ENCODE assay signal across 8 mouse cellular contexts in the genomic region with DNA sequence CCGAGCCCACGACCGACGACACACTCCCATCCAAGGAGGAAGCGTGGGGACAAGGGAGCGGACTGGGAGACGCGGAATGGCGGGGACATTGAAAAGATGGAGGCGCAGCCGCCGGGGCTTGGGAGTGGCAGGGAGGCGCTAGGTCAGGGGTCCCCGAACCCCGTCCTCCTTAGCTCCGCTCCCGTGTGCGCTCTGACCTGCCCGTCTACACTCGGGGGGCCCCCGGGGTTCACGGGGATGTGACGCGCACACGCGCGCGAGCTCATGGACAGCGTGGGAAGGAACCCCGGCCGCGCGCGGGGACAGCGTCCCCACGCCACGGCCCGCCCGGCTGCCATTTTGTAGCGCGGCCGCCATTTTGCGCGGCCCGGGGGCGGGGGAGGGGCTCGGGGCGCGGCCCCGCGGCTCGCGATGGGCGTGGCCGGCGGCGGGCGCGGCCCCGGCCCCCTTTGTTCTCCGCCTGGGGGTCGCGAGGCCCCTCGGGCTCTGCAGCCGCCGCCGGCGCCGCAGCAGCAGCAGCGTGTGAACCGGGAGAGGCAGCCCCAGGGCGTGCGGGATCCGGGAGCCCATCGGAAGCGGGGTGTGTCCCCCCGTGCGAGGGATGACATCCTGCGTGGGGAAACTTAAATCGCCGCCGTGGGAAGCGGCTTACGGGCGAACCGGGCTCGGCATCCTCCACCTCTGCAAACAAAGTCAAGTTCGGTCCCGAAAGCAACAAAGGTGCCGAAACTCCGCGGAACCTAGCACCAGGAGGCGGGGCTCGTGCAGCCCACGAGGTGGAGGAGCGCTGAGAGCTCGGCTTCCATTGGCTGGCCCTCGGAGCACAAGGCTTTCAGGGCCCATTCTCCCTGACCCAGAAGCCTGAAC. TPM values are rescaled to one million over a fixed set of nuclear protein-coding genes. Genes with fewer than 3 reads are reported as not detected.
DNase-seq lines count a peak whose midpoint lies in the region; ATAC-seq and TF ChIP-seq lines count a peak whose summit lies in the region.

No protein-coding gene starts in this region.

- no peaks in the 10 kb centered on the region for H3K27me3 ChIP-seq in hindbrain, postnatal 0 days (ENCODE audit: insufficient read depth, low read length)

- 2% methylated on average over 76 of the region's 98 CpGs for WGBS in hindbrain, postnatal 0 days

- peak overlapping the region; percentile 98 for H3K4me2 ChIP-seq in hindbrain, postnatal 0 days (ENCODE audit: low read depth, low read length)

- peak; percentile 87 for ATAC-seq in hindbrain, postnatal 0 days
- peak; percentile 73 for ATAC-seq in megakaryocyte, adult 5-6 weeks (ENCODE audit: poor library complexity, severe bottlenecking)

- H3K4me1 ChIP-seq in hindbrain, postnatal 0 days (ENCODE audit: insufficient read depth, low read length) = no peaks in the 10 kb centered on the region

- intact Hi-C loops in gastrocnemius, adult 2 months (cut with DNase I) = no loop called here

- no peaks in the 10 kb centered on the region for H3K36me3 ChIP-seq in hindbrain, postnatal 0 days (ENCODE audit: insufficient read depth, low read length)

- no peak for TF ChIP-seq CTCF in gastrocnemius, adult 2 months (IDR thresholded peaks at IDR 0.05)
- TF ChIP-seq CTCF in hindbrain, postnatal 0 days (IDR thresholded peaks at IDR 0.05; ENCODE audit: low read depth) = peak; percentile 10; the same call in 1 of the 2 replicates

- H3K4me3 ChIP-seq in gastrocnemius, adult 2 months = peak overlapping the region; percentile 100
- peak overlapping the region; percentile 75 for H3K4me3 ChIP-seq in hindbrain, postnatal 0 days (ENCODE audit: low read length)

- peak overlapping the region; percentile 96 for H3K9ac ChIP-seq in hindbrain, postnatal 0 days (replicated peaks; ENCODE audit: low read length)

- H3K27ac ChIP-seq in gastrocnemius, adult 2 months = peak overlapping the region; percentile 100
- H3K27ac ChIP-seq in hindbrain, postnatal 0 days = peak overlapping the region; percentile 100

- no peaks in the 10 kb centered on the region for H3K9me3 ChIP-seq in hindbrain, postnatal 0 days (ENCODE audit: low read length)

- peak; percentile 84 for DNase-seq in T-cell, adult 2 months (ENCODE audit: low spot score)
- peak; percentile 67 to 83 for DNase-seq in cerebellum, postnatal 4 days (ENCODE audit: low spot score in 2 of 2)
- DNase-seq in gastrocnemius, adult 2 months = peak; percentile 92
- DNase-seq in hindbrain, postnatal 0 days (ENCODE audit: low spot score) = peak; percentile 95
- peak; percentile 77 to 83 for DNase-seq in left cerebral cortex, adult 8-10 months (ENCODE audit: low spot score in 2 of 2)
- peak; percentile 90 to 94 for DNase-seq in right cerebral cortex, postnatal 10 days (ENCODE audit: low spot score in 2 of 2)
- DNase-seq in urinary bladder, postnatal 14 days (ENCODE audit: low spot score) = peak; percentile 86

RNA-seq across cellular contexts. Expression of gene Spen, which starts 8.2 kb away (rescaled TPM):
- total RNA-seq in gastrocnemius, adult 2 months (2021) = 10 to 100 TPM; 23.3 to 25.1 TPM
- total RNA-seq in hindbrain, postnatal 0 days (2014; rRNA removed) = 16.9 and 17.4 TPM in 2 replicates
- polyA plus RNA-seq in hindbrain, postnatal 0 days (2015; fragmentation: Nextera tagmentation; extraction: Ambion mirVana) = 11.0 and 13.0 TPM in 2 replicates
- 10 to 100 TPM; 57.2 to 66.6 (median 62.1) TPM for total RNA-seq in left cerebral cortex, adult 8-10 months (2022)
- total RNA-seq in megakaryocyte, adult 5-6 weeks (2015) = 30.4 and 34.2 TPM in 2 replicates
- 28.7 and 39.3 TPM in 2 replicates for total RNA-seq in megakaryocyte, adult 5-6 weeks (2017)

RNA-seq across cellular contexts. Expression of gene Fblim1, which starts 59.3 kb away (rescaled TPM):
- 1 to 10 TPM; 1.1 to 1.5 TPM for total RNA-seq in gastrocnemius, adult 2 months (2021)
- total RNA-seq in hindbrain, postnatal 0 days (2014; rRNA removed) = 22.5 and 26.7 TPM in 2 replicates
- polyA plus RNA-seq in hindbrain, postnatal 0 days (2015; fragmentation: Nextera tagmentation; extraction: Ambion mirVana) = 21.7 and 25.6 TPM in 2 replicates
- total RNA-seq in left cerebral cortex, adult 8-10 months (2022) = 1 to 10 TPM; 1.3 to 3.0 (median 2.1) TPM
- total RNA-seq in megakaryocyte, adult 5-6 weeks (2015) = not detected in 2 replicates
- not detected in 2 replicates for total RNA-seq in megakaryocyte, adult 5-6 weeks (2017)

Comparison
In these comparisons a context has a peak if more than half of its experiments do, and no peak if none do; other contexts are left out.
1. Peak in every context shown above with its lines: DNase-seq, ATAC-seq, H3K4me3 ChIP-seq and H3K27ac ChIP-seq.